Mouse (Mus musculus) heart, adult 9 months (tissue): ENCODE results near the gene Rab34.

Experiments used
- DNase-seq, 2 experiments: peaks; one replicate each; pipeline ENCODE4 v3.0.0; 2022; ENCODE audit warnings: low spot score in 2 of 2

Gene Rab34

DNA sequence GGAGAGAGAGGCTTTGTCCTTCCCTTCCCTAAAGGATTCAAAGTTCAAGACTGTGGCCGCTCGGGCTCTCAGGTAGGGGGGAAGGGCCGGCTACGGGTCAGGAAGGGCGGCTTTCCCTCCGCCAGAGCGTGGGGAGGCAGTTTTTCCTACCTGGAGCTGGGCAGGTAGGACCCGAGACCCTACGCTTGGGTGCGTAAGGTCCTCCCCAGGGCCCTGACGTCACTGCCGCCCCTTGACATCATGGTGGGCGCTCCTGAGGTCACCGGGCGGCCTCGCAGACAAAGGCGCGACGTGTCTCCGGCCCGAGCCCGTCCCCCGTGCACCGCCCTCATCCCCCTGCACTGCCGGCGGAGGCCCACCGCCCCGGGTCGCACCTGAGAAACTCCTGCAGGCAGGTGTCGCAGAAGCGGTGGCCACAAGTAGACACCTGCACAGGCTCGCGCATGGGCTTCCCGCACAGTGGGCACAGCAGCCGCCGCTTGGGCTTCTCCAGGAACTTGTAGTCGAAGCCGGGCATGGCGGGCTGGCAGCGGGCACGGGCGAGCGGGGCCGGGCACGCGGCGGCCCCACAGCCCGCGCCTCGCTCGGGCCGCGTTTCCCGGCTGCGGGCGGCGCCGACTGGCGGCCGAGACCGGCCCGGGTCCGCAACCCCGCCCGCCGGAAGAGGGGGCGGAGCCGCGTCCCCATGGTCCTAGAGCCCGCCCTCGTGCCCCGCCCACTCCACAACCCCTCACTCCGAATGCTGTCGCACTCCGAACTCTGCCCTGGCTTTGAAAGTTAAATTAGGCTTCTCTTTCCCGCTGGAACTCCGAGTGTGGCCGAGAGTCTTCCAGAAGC is 23.1 kb upstream of the Rab34 start, which contains the start of gene Traf4:
Traf4 (minus strand) TSS at position 666 of the 837 bp plus-strand sequence.
- peak; percentile 77 to 84 for DNase-seq

DNA sequence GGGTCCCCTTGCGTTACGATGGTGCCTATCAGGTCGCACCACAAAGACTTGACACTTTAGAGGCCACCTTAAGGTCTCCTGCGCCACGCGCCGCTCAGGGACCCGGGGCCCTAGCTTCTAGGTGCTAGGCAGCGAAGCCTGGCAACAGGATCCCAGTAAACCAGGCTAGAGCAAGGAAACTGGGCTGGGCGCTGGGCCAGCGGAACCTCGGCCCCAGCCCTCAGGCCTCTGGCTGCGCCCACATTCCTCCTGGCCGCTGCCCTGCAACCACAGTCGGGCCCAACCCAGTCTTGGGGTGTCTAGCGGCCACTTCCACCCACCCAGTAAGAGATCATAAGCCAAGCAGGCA is 22.5 kb upstream of the Rab34 start:
- DNase-seq, result no peak

DNA sequence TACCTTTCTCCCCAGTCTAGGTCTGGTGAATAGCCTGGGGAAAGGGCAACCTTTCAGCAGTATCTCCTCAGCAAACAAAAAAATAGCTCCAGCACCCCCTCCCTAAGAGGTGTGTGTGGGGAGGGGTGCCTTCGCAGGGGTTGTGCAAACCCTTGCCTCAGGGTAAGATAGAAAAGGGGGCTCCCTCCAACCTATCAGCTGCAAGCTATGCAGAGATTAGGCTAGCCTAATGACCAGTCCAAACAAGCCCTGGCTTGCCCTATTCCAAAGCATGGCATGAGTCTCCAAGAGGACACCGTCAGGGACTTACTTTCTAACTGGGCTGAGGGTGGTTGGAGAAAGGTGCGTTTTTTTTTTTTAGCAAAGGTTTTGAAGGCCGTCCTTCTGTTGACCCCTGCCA is 22.1 kb upstream of the Rab34 start:
- no peak for DNase-seq

DNA sequence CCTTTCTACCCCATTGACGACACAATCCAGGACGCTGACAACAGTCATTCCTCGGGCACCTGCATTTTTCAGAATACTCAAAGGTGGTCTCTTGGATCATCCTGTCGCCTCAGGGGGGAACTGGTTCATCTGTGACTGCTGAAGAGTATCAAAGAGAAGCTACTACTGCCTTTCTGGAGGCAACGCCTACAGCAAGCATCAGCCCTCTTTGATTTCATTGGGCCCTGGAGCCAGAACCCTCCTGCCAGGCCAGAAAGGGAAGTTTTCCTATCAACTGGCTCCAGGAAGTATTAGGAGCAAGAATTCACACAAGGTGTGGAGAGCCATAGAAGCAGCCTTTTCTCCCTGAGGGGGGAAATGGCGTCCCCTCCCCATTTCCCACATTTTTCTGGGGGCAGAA is 21.6 kb upstream of the Rab34 start:
- DNase-seq, result no peak

DNA sequence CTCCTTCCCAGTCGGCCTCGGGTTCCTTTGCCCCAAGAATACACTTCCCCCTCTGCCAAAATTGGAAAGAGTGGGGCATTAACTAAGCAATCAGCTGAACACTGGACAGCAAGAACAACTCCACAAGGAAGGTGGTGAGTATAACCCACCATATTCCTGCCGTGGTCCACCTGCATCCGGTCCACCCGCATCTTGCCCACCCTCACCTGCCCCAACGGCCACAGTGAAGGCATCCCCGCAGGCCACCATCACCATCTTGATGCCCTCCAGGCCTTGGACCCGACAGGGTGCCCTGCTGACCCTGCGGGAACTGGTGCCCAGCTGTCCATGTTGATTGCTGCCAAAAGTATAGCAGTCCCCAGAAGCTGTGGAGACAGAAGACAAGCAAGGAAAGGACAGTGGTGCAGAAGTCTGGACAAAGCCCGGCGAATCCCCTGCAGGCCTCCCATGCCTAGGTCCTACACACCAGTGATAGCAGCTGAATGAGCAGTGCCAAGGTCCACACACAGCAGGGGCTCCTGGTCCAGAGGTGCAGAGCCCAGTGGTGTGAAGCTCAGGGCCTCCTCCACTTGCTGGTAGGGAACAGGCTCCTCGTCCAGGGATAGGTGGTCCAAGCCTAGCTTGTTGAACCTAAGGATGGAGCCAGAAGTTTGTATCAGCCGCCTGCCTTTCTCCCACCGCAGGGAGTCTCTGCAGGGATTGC is 20.8 kb upstream of the Rab34 start:
- DNase-seq, result no peak

DNA sequence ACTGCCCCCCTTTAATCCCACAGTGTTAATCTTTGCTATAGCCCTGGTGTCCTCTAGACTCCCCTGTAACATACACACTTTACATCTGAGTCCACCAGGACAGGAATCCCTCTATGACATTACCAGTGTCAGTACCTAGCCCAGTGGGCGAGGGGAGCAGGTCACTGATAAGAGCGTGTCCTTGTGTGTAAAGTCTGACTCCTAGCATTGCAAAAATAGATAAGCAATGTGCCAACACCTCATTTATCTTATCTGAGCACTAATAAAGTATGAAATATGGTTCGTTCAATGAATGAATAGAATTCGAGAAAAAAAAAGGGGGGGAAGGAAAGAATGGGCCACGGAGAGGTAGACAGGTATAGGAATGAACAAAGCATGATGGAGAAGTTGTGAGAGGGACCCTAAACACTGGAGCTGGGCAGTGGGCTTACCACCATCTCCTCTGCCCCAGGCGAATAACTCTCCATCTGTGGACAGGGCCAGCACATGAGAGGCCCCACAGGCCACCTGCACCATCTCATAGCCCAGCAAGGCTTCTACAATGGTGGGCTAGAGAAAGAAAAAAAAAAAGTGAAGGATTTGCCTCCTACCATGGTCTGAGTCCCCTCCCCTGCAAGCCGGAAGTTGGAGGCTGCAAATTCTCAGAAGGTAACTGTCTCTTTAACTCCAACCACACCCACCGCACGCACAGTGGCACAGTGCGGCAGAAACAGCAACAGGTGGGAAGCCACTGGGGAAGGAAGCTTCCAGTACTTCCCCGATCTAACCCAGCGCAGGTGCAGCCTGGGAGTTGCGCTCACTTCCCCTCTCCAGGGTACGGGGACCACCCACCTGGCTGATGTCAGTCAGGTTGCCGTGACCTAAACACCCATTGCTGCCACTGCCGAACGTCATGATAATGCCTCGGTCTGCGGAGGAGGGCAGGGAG is 19.4 kb upstream of the Rab34 start:
- DNase-seq, result no peak

DNA sequence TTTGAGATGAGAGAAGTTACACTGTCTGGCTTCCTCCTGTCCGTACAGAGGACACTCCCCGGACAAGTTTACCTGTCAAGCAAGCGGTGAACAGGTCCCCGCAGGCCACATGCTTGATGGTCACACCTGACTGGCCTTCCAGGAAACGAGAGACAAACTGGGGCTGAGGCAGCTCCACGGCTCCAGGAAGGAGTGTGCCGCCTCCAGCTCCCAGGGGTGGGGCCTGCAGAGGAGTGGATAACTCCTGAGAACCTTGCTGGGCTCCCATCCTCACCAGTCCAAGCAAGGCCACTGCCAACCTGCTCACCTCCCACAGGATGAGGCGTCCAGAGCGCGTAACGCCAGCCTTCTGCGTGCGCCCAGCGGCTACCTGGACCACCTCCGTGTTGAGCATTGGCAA is 17.9 kb upstream of the Rab34 start:
- no peak for DNase-seq

DNA sequence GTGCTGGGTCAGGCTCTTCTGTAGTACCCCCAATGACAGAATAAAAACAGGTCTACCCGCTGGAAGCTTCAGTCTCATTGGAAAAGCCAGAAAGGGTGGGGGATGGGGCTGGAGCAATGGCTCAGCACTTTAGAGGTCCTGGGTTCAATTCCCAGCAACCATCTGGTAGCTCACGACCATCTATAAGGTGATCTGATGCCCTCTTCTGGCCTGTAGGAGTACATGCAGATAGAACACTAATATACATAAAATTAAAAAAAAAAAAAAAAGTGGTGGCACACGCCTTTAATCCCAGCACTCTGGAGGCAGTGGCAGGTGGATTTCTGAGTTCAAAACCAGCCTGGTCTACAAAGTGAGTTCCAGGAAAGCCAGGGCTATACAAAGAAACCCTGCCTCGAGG is 16.9 kb upstream of the Rab34 start:
- DNase-seq, result no peak

DNA sequence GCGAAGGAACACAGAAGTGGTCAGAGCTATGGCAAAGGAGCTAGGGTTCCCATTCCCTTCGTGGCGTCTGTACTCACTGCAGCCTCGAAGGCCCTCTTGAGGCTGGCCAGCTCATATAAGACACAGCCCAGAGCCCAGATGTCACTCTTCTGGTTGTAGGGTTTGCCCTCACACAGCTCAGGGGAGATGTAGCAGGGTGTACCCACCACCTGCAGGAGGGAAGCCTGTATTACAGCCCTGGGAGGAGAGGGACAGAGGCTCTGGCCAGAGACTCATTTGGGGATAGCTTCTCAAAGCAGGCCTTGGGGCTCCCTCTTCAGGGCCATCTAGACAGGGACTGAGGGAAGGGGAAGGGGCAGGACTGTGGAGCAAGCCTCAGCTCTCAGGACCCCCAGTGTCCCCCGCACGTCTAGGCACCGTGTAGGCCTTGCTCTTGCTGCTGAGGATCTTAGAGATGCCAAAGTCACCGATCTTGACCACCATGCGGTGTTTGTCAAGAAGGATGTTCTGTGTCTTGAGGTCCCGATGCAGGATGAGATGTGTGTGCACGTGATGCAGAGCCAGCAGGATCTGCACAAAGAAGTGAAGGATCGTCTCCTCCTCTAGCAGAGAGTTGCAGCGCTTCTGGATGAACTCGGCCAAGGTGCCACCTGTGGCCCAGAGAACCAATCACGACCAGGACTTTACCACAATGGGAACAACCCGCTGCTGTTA is 16.0 kb upstream of the Rab34 start:
- DNase-seq, result no peak

DNA sequence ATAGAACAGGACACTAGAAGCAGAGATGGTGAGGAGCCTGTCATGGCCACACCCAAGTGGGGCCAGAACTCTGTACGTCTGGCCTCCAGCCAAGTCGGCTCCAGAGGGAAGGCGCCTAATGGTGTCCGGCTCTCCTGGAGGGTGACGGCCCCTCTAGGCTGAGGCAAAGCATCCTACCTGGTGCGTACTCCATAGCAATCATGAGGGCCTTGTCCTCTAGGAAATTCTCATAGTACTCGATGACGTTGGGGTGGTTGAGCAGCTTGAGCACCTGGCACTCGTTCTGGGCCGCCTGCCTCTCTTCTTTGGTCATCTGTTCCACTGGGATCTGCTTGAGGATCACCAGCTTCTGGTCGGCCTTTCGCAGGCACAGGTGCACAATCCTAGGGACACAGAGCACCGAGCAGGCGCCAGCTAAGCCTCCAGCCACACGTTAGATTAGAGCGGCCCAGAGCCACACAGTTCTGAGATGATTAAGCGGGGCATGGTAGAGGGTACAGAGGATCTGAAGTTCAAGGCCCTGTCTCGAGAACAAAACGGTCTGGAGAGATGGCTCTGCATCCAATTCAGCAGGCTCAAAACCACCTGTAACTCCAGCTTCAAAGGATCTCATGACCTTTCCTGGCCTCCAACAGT is 15.4 kb upstream of the Rab34 start:
- DNase-seq, result no peak

DNA sequence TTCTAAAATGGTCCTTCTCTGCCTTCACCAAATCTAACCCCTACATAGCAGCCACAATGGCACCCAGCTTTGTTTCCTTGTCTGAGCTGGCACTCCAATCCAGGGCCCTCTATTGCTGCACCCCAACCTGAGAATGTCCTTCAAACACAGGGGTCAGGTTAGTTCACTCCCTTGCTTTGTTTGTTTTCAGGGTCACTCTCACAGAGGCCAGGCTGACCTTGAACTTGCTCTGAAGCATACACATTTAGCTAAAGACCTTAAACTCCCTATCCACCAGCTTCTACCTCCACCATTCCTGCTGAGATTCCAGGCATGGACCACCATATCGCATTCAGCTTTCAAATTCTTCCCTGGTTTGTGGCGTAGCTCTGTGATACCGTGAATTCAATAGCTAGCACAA is 13.7 kb upstream of the Rab34 start:
- no peak for DNase-seq

DNA sequence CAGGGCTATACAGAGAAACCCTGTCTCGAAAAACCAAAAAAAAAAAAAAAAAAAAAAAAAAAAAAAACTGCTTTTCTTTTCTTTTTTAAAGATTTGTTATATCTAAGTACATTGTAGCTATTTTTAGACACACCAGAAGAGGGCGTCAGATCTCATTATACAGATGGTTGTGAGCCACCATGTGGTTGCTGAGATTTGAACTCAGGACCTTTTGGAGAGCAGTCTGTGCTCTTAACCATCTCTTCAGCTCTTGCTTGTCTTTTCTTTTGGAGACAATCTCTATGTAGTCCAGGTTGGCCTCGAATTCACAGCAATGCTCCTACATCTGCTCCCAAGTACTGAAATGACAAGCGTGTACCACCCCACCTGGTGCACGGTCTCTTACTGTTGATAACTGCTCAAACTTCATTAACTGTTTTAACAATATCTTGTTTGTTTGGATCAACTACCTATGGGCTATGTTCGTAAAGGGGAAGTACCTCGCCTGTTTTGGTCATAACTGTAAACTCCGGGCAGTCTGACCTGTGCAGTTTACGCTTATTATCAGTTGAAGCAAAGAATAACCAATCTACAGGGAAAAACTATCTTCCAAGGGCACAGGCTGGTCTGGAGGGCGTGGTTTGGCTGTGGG is 12.3 kb upstream of the Rab34 start:
- DNase-seq, result no peak

DNA sequence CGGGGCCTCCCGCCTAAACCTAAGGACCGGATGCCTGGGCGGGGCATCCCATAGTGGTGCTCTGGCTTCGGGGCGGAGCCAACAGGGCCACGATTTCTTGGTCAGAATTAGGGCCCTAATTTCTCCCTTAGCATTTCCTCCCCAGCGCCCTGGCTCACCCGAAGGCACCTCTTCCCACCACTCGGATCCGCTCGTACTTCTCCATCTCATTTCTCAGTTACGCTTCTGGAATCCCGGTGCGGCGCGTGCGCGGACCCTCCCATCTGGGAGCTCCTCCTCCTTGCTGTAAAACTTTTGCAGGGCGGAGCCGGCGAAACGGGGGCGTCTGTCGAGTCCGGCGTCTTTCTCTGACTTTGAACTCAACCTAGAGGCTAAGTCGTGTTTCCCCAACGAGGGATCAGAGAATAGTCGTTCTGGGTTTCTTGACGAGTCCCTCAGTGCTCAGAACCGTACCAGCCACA is 11.8 kb upstream of the Rab34 start, which contains the start of the genes Nek8 and Tlcd1:
Nek8 (minus strand) TSS at position 274 of the 461 bp plus-strand sequence.
Tlcd1 (plus strand) TSS at position 310 of the 461 bp plus-strand sequence.
- DNase-seq, result peak; percentile 93 to 96

DNA sequence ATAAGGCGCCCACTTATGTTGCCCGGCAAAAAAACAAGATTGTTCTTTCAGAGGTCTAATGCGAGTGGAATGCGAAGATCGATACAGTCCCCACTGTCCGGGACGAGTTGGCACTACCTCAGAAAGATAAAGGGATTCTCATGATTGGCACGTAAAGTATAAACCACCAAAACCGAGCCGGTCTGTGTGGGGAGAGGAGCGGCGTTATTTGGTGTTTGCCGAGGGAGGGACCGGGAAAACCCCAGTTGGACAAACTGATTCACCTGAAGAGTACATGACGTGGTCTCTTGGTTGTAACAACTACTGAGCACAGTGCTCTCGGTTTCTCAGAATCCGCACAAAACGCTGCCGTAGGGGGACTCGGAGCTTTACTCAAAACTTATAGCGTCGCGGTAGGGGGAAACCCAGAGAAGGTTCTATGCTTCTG is 11.3 kb upstream of the Rab34 start:
- no peak for DNase-seq

DNA sequence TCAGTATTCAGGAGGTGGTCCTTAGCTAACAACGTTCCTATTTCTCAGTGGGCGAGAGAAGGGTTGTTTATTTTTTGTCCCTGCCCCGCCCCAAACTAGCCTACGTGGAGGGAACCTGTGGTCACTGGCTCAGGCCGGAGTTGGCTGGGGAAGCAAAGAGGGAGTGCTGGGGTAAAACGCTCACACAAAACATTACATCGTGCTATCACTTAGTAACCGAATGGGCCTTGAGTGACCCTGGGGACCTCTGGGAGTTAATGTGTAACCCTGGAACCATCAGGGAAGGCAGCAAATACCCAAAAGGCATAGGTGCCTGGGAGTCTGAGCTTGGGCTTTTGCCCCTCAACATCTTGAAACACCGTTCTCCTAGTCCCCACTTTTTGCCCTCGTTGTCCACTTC is 10.8 kb upstream of the Rab34 start:
- DNase-seq, result no peak

DNA sequence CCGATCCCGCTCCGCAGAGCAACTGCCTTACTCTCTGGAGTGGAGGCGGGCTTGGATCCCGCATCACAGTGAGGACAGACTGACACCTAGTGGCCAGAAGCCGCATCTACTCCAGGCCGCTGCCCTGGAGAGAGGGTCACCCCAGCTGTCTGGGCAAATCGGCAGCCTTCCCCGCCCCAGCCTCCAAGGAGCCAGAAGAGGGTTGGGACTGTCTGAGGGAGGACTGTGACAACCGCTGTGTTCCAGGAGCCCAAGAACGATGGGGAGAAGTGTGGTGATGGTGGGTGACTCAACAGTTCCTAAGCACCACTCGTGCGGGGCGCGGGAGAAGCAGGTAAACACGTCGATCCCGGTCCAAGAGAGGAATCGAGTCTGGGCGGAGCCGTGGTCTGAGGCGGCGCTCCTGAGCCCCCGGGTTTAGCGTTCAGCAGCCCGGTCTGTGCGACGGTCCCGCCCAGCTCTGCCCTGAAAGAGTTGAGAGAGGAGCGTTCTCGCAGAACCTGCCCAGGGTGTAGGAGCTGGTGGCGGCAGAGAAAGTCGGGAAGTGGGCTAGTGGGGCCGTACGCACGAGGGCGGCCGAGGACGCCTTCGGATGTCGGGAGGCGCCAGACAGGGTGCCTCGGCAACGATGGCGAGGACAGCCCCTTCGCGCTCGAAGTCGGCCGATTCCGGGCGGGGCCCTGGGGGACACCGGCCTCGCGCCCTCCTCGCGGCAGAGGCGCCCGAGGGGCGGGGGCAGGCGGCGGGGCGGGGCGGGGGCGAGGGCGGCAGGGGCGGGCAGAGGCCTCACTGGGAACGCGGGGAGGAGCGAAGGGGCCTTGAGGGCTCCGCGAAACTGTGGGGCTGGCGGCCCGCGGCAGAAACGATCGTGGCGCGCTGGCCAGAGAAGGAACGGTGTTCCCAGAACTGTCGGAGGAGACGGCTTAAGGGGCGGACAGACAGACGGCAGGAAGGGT is 10.0 kb upstream of the Rab34 start:
- DNase-seq, result peak; percentile 96 to 97

DNA sequence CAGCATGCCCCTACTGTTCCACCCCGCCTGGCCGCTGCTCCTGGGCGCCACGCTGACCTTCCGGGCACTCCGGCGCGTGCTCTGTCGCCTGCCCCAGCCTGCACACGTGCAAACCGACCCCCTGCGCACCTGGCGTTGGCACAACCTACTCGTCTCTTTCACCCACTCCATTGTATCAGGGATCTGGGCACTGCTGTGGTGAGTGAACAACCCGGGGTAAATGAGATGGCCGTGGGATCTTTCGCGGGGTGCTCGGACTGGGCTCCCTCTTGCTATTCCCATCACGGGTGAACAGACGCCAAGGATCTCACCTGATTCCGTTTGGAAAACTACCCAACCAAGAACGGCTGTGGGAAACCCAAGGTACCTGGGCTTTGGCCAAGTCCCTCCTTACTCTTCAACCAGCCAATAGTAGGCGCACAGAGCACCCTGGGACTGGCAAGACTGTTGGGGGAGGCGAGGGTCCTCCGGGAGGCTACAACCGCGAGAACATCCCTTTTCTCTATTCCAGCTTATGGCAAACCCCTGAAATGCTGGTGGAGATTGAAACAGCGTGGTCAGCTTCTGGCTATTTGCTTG is 9.3 kb upstream of the Rab34 start:
- DNase-seq, result peak; percentile 55 to 57

DNA sequence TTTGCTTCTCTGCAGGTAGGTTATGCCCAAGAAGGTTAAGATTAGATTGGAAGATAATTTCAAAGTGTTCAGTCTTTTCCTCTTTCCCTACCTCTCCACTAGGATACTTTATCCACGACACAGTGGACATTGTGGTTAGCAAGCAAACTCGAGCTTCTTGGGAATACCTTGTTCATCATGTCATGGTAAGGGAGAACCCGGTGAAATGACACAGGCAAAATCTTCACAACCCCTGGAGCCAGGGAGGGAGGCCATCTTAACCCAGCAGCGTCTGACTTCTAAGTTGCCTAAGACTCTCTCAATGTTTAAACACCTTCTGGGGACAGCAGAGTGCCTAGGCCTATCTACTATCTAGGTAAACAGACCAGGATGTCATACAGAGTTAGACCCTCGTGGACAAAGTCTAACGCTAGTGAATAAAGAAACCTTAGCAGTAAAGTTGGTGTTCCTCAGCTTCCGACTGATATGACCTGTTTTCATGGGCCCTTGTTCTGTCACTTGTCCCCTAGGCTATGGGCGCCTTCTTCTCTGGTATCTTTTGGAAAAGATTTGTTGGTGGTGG is 8.7 kb upstream of the Rab34 start:
- no peak for DNase-seq
